Mouse (Mus musculus) testis, adult 10 weeks (tissue): ENCODE measurements around the gene Rhox4b. TPM values are rescaled to one million over a fixed set of nuclear protein-coding genes. Genes with fewer than 3 reads are reported as not detected.

Source experiments
- polyA plus RNA-seq: library from polyadenylated mRNA; stranded (reverse); fragments of 350-450 nt; fragmentation: Illumina TruSeq; extraction: RNeasy Lipid Tissue Mini Kit (QIAGEN cat#74804); gene quantifications from one replicate; pipeline ENCODE4 v1.2.3, GENCODE M21; 2014; ENCODE audit warnings: low read depth, low replicate concordance

Gene Rhox4b
- not detected for polyA plus RNA-seq

GRCm38 (mm10) chrX:37432194-37432593 is at the start of gene Rhox4b:
Gene Rhox4b, plus strand, starts transcription at chrX:37432494.

GRCm38 (mm10) chrX:37390548-37390947 is 41.7 kb upstream of the Rhox4b start, which contains the start of gene Rhox4a2:
Gene Rhox4a2, plus strand, starts transcription at chrX:37390848.

DNA sequence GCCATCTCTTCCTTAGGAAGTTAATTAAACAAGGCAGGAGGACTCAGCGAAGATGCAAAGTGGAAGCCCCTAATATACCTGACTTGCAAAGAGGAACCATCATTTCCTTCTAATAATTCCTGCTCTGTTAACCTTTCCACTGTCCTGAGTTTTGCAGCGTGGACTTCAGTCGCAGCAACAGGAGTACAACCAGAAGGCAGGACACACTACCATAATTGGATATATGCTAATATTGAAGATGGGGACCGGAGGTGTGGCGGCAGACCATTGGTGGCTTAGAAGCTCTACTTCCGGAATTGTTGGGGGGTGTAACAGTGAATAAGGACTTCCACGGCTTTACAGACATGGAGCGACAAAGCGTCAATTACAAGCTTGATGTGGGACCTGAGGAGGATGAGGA is 20.5 kb upstream of the Rhox4b start, which contains the start of gene Rhox2b:
TSS of gene Rhox2b (plus strand) at position 301 of the 400 bp plus-strand sequence.

DNA sequence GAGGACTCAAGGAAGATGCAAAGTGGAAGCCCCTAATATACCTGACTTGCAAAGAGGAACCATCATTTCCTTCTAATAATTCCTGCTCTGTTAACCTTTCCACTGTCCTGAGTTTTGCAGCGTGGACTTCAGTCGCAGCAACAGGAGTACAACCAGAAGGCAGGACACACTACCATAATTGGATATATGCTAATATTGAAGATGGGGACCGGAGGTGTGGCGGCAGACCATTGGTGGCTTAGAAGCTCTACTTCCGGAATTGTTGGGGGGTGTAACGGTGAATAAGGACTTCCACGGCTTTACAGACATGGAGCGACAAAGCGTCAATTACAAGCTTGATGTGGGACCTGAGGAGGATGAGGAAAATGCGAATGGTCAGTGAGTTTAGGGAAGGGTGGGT is 21.1 kb downstream of the Rhox4b start, which contains the start of gene Rhox2c:
TSS of gene Rhox2c (plus strand) at position 301 of the 400 bp plus-strand sequence.

DNA sequence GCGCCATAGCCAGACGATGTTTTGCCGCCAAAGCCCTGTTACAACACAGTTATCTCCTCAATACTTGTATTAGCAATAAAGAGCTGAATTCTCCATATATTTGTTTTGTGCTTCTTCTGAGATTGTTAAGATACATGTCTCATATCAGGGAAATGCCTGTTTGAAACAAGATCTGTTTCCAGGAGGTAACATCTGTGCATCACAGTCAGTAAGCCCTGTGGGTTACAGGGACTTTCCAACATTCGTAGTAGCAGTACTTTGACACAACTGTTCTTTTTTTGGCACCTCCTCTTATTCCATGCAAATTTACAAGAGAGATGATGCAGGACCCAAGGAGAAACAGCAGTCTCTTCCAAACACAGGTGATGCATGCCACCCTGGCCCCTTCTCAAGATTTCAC is 26.0 kb downstream of the Rhox4b start, which contains the start of gene Rhox3c:
TSS of gene Rhox3c (plus strand) at position 301 of the 400 bp plus-strand sequence.

DNA sequence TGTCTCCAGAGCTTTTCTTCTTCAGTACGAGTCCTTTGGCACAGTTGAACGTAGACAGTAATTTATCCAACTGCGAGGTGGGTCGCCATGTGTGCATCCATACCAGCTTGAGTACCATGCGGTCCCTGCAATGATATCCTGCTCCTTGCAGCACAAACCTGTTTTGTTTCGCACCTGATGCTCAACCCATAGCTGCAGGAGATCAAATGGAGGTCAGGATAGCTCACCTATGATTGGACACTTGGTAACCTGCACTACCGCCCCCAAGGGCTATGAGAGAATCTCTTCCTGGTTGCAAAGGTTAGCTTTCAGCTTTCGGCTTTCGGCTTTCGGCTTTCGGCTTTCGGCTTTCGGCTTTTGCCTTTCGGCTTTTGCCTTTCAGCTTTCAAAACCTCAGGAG is 47.7 kb downstream of the Rhox4b start, which contains the start of gene Rhox4c:
TSS of gene Rhox4c (plus strand) at position 301 of the 400 bp plus-strand sequence.

Other genes with a start within 250 kb of the Rhox4b start
- gene Ndufa1, start 241.3 kb upstream of the Rhox4b start, polyA plus RNA-seq = 57.3 TPM
- gene Rnf113a1, start 241.2 kb upstream of the Rhox4b start, polyA plus RNA-seq = not detected
- gene Gm9, start 221.5 kb upstream of the Rhox4b start, polyA plus RNA-seq = 14.8 TPM
- gene Rhox1, start 210.2 kb upstream of the Rhox4b start, polyA plus RNA-seq = not detected
- 0.46 TPM for gene Rhox2a, start 187.5 kb upstream of the Rhox4b start, polyA plus RNA-seq
- gene Rhox3a, start 182.6 kb upstream of the Rhox4b start, polyA plus RNA-seq = 0.25 TPM
- gene Rhox4a, start 167.2 kb upstream of the Rhox4b start, polyA plus RNA-seq = not detected
- gene Rhox3a2, start 52.5 kb upstream of the Rhox4b start, polyA plus RNA-seq = 2.3 TPM
- gene Rhox4a2, start 41.6 kb upstream of the Rhox4b start, polyA plus RNA-seq = not detected
- not detected for gene Rhox2b, start 20.4 kb upstream of the Rhox4b start, polyA plus RNA-seq
- gene Rhox2c, start 21.2 kb downstream of the Rhox4b start, polyA plus RNA-seq = not detected
- gene Rhox3c, start 26.1 kb downstream of the Rhox4b start, polyA plus RNA-seq = 0.91 TPM
- not detected for gene Rhox4c, start 47.8 kb downstream of the Rhox4b start, polyA plus RNA-seq
- not detected for gene Rhox2d, start 60.9 kb downstream of the Rhox4b start, polyA plus RNA-seq
- gene Rhox4d, start 81.9 kb downstream of the Rhox4b start, polyA plus RNA-seq = not detected
- 0.59 TPM for gene Rhox2e, start 98.0 kb downstream of the Rhox4b start, polyA plus RNA-seq
- 0.24 TPM for gene Rhox3e, start 109.5 kb downstream of the Rhox4b start, polyA plus RNA-seq
- 0.31 TPM for gene Rhox4e, start 124.9 kb downstream of the Rhox4b start, polyA plus RNA-seq
- not detected for gene Rhox2f, start 138.9 kb downstream of the Rhox4b start, polyA plus RNA-seq
- gene Rhox3f, start 148.5 kb downstream of the Rhox4b start, polyA plus RNA-seq = 1.3 TPM
- gene Rhox4f, start 175.2 kb downstream of the Rhox4b start, polyA plus RNA-seq = not detected
- gene Rhox3g, start 196.1 kb downstream of the Rhox4b start, polyA plus RNA-seq = not detected
- gene Rhox2g, start 211.0 kb downstream of the Rhox4b start, polyA plus RNA-seq = not detected
- not detected for gene Rhox4g, start 218.8 kb downstream of the Rhox4b start, polyA plus RNA-seq
- 0.70 TPM for gene Rhox3h, start 236.3 kb downstream of the Rhox4b start, polyA plus RNA-seq
- not detected for gene Rhox2h, start 240.8 kb downstream of the Rhox4b start, polyA plus RNA-seq